Mouse (Mus musculus) left cerebral cortex, postnatal 4 days (tissue): ENCODE data around the gene Gm27029. TPM values are rescaled to one million over a fixed set of nuclear protein-coding genes. Genes with fewer than 3 reads are reported as not detected.
"Not testable (repeated sequence)": the region's sequence is repeated elsewhere in the genome, so short reads cannot be mapped to it uniquely, and the experiment has no call there.

Experiments
- DNase-seq: peaks from one replicate; pipeline ENCODE4 v3.0.0-alpha.2; 2022
- intact Hi-C: fragments of 180-260 bp; cut with DNase I; formaldehyde crosslinking; loops from one replicate; pipeline ENCODE4 v1.15.1; 2025
- total RNA-seq, 2 experiments: library from RNA; stranded (reverse); gene quantifications; 2 replicates each; pipeline ENCODE4 v1.2.3; 2021

The Gm27029 gene
- total RNA-seq, 2 experiments from 2014 or later = 4.5 to 6.5 TPM

DNA sequence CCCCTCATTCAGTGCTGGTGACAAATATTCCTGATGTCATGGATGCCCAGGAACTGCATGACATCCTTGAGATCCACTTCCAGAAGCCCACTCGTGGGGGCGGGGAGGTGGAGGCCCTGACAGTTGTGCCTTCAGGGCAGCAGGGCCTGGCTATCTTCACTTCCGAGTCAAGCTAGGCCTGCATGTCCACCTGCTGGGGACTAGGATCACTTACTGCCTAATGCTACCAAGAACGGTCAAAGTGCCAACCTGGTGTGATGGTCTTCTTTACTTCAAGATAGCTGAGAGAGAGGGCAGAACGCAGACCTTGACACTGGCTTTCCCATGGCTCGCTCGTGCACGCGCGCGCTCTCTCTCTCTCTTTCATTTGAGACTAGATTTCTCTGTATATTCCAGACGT lies 33.6 kb upstream of the Gm27029 start:
- intact Hi-C loops = no loop called here
- DNase-seq = no peak

DNA sequence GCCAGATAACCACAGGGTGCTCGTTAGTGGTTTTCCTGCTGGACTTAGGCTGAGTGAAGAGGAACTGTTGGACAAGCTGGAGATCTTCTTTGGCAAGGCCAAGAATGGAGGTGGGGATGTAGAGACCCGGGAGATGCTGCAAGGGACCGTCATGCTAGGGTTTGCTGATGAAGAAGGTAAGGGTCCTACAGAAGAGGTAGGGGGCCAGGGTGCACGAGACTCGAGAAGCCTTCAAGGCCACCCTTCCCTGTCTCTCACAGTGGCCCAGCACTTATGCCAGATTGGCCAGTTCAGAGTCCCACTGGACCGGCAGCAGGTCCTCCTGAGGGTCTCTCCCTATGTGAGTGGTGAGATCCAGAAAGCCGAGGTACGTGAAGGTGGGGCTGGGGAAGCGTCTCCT lies 33.0 kb upstream of the Gm27029 start:
- intact Hi-C loops = no loop called here
- no peak for DNase-seq

DNA sequence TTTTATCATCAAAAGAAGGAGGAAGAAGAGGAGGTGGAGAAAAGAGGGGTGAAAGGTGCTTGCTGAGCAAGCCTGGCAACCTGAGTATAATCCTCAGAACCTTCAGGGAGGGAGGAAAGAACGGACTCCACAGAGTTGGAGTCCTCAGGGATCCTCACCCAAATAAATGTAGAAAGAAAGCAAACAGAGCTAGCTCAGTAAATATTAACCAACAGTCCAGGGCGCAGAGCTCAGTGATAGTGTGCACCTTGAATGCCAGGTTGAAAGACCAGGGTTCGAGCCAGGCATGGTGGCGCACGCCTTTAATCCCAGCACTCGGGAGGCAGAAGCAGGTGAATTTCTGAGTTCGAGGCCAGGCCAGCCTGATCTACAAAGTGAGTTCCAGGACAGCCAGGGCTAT lies 31.0 kb upstream of the Gm27029 start:
- DNase-seq = no peak
- intact Hi-C loops = no loop called here

DNA sequence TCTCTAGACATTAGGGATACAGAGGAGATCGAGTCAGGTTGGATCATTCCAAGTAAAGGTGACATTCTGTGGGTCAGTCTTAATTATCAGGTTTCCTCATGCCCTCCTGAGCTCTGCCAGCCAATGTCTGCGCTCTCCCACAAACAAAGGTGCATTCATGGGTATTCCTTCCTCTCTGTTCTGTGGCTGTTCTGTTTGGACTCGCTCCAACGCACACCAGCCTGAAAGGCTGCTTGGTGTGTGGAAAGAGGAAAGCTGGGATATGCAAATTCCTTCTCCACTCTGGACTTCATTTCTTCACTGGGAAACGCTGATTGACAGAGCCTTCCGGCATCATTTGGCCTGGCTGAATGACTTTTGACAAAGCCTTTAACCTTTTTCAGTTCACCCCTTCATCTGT lies 30.1 kb upstream of the Gm27029 start:
- intact Hi-C loops = no loop called here

DNA sequence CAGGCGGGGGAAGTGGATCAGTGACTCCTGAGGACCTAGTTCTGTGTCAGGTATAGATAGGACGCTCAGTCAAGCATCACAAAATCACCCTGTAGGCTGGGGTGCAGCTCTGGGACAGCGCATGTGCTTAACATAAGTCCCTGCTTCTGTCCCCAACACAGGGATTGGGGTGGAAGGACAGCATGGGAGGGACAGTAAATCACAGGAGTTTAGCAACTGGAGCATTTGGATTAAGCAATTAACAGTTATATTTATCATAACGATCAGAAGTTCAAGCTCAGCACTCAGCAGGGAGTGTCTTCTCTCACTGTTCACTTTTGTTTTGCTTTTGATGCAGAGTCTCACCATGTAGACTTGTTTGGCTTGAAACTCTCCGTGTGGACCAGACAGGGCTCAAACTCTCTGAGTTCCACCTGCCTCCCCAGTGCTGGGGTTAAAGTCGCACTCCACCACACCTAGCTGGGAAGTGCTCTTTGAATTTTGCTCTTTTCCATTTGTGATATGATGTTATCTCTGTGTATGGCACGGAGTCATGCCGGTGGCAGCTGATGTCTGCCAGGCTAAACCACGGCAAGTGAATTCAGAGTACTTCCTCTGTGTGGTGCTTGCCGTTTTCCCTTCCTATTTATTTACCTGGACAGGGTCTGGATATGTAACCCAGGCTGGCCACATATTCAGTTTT lies 27.6 kb upstream of the Gm27029 start:
- intact Hi-C loops = no loop called here
- no peak for DNase-seq

More for the DNA sequence above, 30.1 kb upstream of the Gm27029 start:
- DNase-seq = no peak

DNA sequence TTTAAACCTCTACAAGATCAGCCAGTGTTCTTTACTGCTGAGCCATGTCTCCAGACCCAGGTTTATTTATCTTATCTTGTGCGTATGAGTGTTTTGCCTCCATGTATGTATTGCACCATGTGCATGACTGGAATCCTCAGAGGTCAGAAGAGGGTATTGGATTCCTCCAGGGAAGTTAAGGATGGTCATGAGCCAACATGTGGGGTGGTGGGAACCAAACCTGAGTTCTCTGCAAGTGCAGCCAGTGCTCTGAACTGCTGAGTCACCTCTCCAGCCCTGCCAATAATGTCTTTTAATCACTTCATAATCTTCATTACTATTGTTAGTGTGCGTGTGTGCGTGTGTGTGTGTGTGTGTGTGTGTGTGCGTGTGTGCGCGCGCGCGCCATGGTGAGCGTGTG lies 26.9 kb upstream of the Gm27029 start:
- intact Hi-C loops = no loop called here
- no peak for DNase-seq

DNA sequence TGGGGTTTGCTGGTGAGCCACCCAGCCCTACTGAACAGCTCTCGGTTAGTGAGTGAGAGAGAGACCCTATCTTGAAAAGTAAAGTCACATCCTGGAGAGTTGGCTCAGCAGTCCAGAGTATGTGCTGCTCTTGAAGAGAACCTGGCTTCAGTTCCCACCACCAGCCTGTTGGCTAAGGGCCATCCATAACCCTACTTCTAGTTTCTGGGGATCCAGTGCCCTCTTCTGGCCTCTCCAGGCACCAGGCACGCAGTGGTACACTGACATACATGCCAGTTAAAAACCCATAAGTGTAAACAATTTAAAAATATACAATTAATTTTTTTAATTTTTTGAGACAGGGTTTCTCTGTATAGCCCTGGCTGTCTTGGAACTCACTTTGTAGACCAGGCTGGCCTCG lies 25.8 kb upstream of the Gm27029 start:
- intact Hi-C loops = no loop called here
- no peak for DNase-seq

DNA sequence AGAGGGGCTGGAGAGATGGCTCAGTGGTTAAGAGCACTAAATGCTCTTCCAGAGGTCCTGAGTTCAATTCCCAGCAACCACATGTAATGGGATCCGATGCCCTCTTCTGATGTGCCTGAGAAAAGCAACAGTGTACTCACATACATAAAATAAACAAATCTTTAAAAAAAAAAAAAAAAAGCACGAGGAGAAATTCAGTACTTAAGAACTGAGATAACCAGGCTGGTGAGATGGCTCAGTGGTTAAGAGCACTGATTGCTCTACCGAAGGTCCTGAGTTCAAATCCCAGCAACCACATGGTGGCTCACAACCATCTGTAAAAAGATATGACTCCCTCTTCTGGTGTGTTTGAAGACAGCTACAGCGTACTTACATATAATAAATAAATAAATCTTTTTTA lies 25.0 kb upstream of the Gm27029 start:
- DNase-seq, intact Hi-C loops: not testable (repeated sequence)

DNA sequence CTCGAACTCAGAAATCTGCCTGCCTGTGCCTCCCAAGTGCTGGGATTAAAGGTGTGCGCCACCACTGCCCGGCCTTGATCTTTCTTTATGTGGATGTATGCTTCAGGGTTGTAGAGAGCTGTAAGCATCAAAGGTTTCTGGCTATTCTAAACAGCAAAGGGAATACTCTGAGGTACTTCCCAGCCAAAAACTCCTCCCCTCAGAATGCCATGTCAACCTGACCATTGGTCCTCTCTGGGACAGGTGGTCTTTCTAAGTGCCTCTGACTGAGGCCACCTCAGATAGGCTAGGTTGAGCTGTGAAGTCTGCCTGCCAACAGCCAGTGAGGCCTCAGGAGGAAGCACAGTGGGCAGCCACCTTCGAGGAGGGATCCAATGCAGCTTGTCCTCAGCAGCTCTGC lies 24.3 kb upstream of the Gm27029 start:
- intact Hi-C loops = no loop called here
- DNase-seq = no peak

DNA sequence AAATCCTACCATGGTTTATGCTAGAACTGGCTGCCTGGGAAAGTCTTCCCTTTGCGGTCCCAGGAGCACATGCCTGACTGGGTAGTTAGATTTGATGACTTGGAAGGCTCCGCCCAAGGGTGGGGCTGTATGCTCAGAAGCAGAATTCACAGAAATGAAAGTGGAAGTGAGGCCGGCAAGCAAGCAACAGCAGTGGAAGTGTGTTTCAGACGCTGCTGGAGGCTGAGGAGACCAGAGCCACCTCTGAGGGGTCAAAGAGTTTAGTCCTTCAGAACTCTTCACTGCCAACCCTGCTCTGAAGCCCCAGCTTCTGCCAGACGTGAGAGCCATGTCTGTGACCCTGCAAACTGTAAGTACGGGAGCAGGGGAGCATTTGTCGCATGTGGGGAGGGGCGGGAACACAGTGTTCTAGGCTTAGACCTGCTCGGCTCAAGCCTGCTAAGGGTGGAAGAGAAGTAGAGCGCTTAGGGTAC lies 23.7 kb upstream of the Gm27029 start, which contains the start of gene Ifi35:
Gene Ifi35 (plus strand): TSS at position 134 of the 473 bp plus-strand sequence.
- intact Hi-C loops = no loop called here
- DNase-seq = no peak

DNA sequence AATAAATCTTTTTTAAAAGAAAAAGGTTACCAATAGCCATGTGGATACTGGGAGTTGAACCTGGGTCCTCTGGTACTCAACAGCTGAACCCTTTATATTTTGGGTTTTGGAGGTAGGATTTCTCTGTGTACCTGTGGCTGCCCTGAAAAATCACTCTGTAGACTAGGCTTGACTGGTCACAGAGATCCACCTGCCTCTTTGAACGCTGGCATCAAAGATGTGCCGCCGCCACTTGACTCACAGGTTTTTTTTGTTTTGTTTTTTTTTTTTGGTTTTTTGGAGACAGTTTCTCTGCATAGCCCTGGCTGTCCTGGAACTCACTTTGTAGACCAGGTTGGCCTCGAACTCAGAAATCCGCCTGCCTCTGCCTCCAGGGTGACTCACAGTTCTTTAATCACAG lies 23.2 kb upstream of the Gm27029 start:
- DNase-seq = no peak
- intact Hi-C loops = no loop called here

DNA sequence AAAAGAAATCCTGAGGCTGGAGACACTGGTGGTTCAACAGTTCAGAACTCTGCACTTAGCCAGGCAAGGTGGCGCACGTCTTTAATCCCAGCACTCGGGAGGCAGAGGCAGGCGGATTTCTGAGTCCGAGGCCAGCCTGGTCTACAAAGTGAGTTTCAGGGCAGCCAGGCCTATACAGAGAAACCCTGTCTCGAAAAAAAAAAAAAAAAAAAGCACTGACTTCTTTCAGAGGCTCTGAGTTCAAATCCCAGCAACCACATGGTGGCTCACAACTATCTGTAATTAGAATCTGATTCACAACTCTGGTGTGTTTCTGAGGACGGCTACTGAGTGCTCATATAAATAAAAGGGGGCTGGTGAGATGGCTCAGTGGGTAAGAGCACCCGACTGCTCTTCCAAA lies 22.3 kb upstream of the Gm27029 start:
- DNase-seq, intact Hi-C loops: not testable (repeated sequence)

DNA sequence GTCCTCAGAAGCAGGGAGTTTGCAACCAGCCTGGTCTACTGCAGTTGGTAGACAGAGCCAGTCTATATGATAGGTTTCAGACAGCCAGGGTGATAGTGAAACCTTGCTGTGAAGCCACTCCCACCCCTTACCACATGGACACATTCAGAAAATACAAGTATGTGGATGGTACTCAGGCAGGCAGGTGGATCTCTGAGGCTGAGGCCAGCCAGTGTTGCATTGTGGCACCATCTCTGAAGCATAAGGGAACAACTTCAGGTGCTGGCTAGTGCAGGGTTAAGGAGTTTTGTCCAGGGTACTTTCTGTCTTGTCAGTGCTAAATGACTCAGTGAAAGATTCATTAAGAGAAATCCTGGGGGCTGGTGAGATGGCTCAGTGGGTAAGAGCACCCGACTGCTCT lies 21.7 kb upstream of the Gm27029 start:
- intact Hi-C loops = no loop called here
- DNase-seq = no peak

DNA sequence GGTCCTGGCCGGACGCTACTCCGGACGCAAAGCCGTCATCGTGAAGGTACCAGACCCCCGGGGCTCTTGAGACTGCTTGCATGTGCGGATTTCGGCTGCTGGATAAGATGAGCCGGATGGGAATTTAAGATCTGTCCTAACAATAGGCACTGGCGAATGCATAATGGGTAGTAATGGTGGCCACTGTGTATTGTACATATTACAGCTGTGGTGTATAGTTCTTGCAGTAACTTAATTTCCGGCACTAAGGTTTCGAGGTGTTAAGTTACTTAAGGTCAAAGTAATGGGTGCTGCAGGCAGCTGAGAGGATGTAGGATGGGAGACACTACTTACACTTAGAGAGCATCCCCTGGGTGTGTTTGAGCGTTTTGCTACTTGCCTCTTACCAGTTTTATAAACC lies 18.2 kb upstream of the Gm27029 start:
- intact Hi-C loops = no loop called here
- DNase-seq = no peak

DNA sequence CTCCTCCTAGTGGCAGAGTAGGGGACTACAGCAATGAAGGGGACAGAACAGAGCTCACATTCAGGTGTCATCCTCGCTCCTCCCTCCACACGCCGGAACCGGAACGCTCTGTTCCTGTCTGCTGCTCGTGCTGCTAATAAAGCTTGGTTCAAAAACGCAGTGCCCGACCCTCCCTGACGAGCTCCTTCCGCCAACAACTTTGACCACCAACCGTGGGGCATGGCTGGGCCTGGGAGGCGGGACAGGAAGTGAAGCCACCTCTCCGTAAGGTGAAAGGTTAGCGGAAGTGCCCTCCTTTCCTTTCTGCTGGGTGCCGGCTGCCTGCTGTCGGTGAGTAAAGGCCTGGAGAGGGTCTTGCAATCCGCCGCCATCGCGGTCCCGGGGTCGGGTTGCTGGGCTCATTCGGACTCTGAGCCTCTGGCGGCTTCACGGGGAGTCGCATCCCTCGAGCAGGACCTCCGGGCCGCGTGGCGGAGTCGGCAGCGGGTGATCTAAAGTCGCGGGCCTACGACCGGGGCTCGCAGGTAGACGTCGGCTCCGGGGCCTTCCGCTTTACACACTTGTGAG lies 17.6 kb upstream of the Gm27029 start, which contains the start of gene Rpl27:
Gene Rpl27 (plus strand): TSS at position 172 of the 567 bp plus-strand sequence.
- intact Hi-C loops = no loop called here

DNA sequence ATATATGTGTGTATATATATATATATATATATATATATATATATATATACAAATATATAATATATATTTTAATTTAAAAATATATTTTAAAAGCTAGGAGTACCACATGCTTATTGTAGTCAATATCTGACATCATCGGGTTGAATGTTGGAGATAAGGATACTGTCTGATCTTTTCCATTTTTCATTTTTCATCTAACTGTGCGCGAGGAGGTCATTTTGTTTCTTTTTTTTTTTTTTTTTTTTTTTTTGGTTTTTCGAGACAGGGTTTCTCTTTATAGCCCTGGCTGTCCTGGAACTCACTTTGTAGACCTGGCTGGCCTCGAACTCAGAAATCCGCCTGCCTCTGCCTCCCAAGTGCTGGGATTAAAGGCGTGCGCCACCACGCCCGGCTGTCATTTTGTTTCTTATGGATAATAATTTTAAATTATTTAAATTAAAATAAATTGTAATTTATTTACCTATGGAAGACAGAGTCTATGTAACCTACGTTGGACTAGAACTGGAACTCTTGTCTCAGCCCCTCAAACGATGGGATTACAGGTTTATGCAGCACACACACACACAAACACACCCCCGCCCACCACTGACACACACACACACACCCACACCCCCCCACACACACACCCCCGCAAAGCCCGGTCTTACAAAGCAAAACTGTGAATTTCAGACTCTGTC lies 17.0 kb upstream of the Gm27029 start:
- DNase-seq, intact Hi-C loops: not testable (repeated sequence)

More for the DNA sequence above, 17.6 kb upstream of the Gm27029 start, which contains the start of gene Rpl27:
- peak; percentile 99 for DNase-seq

DNA sequence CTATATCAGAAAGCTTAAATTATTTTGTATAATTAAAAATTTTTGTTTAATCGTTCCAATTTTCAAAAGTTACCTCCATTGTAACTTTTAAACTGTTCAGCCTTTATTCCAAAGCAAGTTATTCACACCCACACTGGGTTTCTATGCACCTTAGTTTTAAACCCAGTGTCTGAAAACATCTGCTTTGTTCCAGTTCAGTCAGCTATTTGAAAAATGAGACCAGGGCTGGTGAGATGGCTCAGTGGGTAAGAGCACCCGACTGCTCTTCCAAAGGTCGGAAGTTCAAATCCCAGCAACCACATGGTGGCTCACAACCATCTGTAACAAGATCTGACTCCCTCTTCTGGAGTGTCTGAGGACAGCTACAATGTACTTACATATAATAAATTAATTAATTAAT lies 13.4 kb upstream of the Gm27029 start:
- DNase-seq, intact Hi-C loops: not testable (repeated sequence)

DNA sequence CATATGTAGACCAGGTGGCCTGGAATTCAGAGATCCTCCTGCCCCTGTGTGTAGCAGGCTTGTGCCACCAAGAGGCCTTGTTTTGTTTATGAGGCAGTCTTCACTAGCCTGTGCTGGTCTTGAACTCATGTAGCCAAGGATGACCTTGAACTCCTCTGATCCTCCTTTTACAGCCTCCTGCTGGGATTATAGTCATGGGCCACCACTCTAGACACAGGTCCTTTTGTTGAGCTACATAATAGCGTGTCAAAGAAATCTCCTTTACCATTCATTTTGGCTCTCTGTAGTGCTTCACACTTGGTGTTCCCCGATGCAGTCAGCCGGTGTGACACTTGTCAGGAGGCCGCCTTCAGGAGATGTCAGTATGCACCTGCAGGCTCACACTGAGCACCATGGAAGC lies 12.3 kb upstream of the Gm27029 start:
- no peak for DNase-seq
- intact Hi-C loops = no loop called here

DNA sequence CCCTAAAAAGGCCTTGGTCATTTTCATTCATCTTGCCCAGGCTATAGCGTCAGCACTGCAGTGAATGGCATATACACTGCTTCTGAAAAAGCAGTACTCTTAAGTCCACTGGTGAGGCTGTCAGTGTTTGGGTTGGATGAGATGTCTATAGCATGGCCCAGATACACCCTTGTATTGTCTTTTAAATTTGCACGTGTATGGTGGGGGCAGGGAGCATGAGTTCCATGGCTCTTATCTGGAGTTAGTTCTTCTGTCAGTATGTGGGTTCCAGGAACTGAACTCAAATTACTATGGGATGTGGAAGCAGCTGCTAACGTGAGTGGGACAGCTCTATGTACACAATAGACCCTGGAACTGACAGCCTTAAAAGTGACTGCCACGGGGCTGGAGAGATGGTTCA lies 11.2 kb upstream of the Gm27029 start:
- intact Hi-C loops = no loop called here
- no peak for DNase-seq

DNA sequence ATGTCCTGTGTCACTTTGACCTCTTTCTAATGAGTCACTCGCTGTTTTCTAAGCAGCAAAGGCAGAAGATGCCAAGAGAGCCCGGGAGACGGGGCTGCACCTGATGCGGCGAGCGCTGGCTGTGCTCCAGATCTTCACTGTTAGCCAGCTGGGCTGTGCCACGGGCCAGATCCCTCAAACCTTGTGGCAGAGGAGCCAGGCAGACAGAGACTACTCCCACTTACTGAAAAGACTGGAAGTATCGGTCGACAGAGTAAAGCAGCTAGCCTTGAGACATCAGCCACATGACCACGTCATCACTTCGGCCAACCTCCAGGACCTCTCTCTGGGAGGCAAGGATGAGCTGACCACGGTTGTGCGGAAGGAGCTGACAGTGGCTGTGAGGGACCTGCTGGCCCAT lies 8.8 kb upstream of the Gm27029 start:
- peak; percentile 72 for DNase-seq
- intact Hi-C loops = no loop called here

DNA sequence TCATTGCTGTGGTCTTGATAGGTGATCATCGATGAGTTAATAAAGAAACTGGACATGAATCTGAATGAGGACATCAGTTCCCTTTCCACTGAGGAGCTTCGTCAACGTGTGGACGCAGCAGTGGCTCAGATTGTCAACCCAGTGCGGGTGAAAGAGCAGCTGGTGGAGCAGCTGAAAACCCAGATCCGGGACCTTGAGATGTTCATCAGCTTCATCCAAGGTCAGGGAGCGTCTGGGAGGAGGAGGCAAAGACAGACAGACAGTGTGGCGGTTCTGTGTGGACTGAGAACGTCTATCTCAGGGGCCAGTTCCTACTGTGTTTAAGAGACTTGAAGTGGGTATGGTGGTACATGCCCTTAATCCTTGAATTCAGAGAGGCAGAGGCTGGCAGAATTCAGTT lies 6.7 kb upstream of the Gm27029 start:
- no peak for DNase-seq
- intact Hi-C loops = no loop called here

DNA sequence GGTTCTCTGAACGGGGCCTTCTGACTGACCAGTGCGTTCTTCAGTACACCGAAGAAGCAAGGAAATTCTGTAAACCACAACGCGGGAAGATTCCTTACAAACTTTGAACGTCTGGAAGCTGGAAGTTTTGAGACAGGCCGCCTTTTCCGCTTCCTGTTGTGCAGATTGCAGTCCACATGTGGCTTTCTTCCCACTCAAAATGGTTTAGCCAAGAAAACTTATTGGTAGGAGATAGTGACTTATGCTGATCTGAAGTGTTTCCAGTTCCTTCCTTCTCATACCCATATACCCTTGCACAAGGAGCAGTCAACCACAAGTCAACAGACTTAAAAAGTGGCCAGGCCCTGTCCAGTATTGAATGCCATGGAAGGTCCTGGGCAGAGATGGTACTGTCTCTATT lies 1.6 kb upstream of the Gm27029 start:
- intact Hi-C loops = no loop called here
- no peak for DNase-seq
